Mouse (Mus musculus) hindbrain, embryonic 11.5 days (tissue): ENCODE measurements around the gene Amz1. TPM values are rescaled to one million over a fixed set of nuclear protein-coding genes. Genes with fewer than 3 reads are reported as not detected.

Experiments used
- ATAC-seq: fragments of 200-750 bp; cut with Nextera tagmentation; 2 replicates; pipeline ENCODE4 v1.8.0; 2017; ENCODE audit warnings: mild to moderate bottlenecking, moderate TSS enrichment, moderate library complexity; ENCODE audit not compliant: low FRiP score
- DNase-seq: peaks from one replicate; pipeline ENCODE4 v3.0.0-alpha.2; 2015; ENCODE audit warnings: low spot score
- H3K27ac ChIP-seq: fragments of 300-500 bp; sonication (generic); 2 replicates; pipeline ENCODE4 v1.5.1; 2014; ENCODE audit warnings: mild to moderate bottlenecking, low read depth, low read length
- H3K27me3 ChIP-seq: fragments of 300-500 bp; sonication (generic); 2 replicates; pipeline ENCODE4 v1.6.1; 2014; ENCODE audit warnings: mild to moderate bottlenecking, low read length, moderate library complexity, mixed read lengths; ENCODE audit not compliant: control insufficient read depth, insufficient read depth
- H3K36me3 ChIP-seq: fragments of 300-500 bp; sonication (generic); 2 replicates; pipeline ENCODE4 v1.6.1; 2014; ENCODE audit warnings: mild to moderate bottlenecking, low read length, moderate library complexity, mixed read lengths; ENCODE audit not compliant: control insufficient read depth, insufficient read depth
- H3K4me1 ChIP-seq: fragments of 300-500 bp; sonication (generic); replicated peaks from 2 replicates; pipeline ENCODE4 v1.6.1; 2014; ENCODE audit warnings: low read length, mixed read lengths; ENCODE audit not compliant: control insufficient read depth, insufficient read depth
- H3K4me2 ChIP-seq: fragments of 300-500 bp; sonication (generic); replicated peaks from 2 replicates; pipeline ENCODE4 v1.6.1; 2014; ENCODE audit warnings: mild to moderate bottlenecking, low read depth, low read length
- H3K4me3 ChIP-seq: fragments of 300-500 bp; sonication (generic); 2 replicates; pipeline ENCODE4 v1.5.1; 2014; ENCODE audit warnings: low read depth, low read length
- H3K9ac ChIP-seq: fragments of 300-500 bp; sonication (generic); 2 replicates; pipeline ENCODE4 v1.6.1; 2014; ENCODE audit warnings: low read depth, low read length
- H3K9me3 ChIP-seq: fragments of 300-500 bp; sonication (generic); 2 replicates; pipeline ENCODE4 v1.6.1; 2016; ENCODE audit warnings: low read length; ENCODE audit not compliant: control insufficient read depth
- WGBS: fragments of 180-500 bp; shearing (Covaris S2); extraction: QIAGEN DNeasy Blood & Tissue Kit; methylation state at CpG from one replicate; pipeline ENCODE4 v1.1.7; 2014; 5-methylcytosine and 5-hydroxymethylcytosine counted together
- polyA plus RNA-seq: library from polyadenylated mRNA; unstranded; fragments of >200 nt; fragmentation: Nextera tagmentation; extraction: Ambion mirVana; gene quantifications from 2 replicates; pipeline ENCODE4 v1.2.1, GENCODE M21; 2014

Gene Amz1
- polyA plus RNA-seq, 1 experiment from 2014 or later, result 1.5 TPM

GRCm38 (mm10) chr5:140784288-140784687 lies 60.4 kb downstream of the Amz1 start:
- WGBS, result 92% methylated on average over 6 of the region's 6 CpGs
- 0 out of 2 replicates have a peak, but pooled peaks cover 5% of the 10 kb centered on the region for H3K36me3 ChIP-seq

GRCm38 (mm10) chr5:140785240-140785872 lies 61.4 kb downstream of the Amz1 start:
- H3K9ac ChIP-seq, result no peak overlapping the region
- DNase-seq, result no peak
- no peak overlapping the region for H3K27ac ChIP-seq
- no peak overlapping the region for H3K4me3 ChIP-seq
- H3K4me2 ChIP-seq, result no peak overlapping the region
- WGBS, result 90% methylated on average over 13 of the region's 13 CpGs
- H3K27me3 ChIP-seq, result no peaks in the 10 kb centered on the region
- ATAC-seq, result no peak
- no peaks in the 10 kb centered on the region for H3K9me3 ChIP-seq
- 0 out of 2 replicates have a peak, but pooled peaks cover 5% of the 10 kb centered on the region for H3K36me3 ChIP-seq
- no peaks in the 10 kb centered on the region for H3K4me1 ChIP-seq

More at GRCm38 (mm10) chr5:140784288-140784687, 60.4 kb downstream of the Amz1 start:
- DNase-seq (no peak), ATAC-seq (no peak)
- no peak overlapping the region for H3K27ac ChIP-seq
- no peak overlapping the region for H3K9ac ChIP-seq
- H3K4me3 ChIP-seq, result no peak overlapping the region
- H3K4me2 ChIP-seq, result no peak overlapping the region
- no peaks in the 10 kb centered on the region for H3K4me1 ChIP-seq
- no peaks in the 10 kb centered on the region for H3K27me3 ChIP-seq
- H3K9me3 ChIP-seq, result no peaks in the 10 kb centered on the region

- ATAC-seq (no peak), DNase-seq (no peak)
- H3K4me3 ChIP-seq, result no peak overlapping the region
- no peak overlapping the region for H3K27ac ChIP-seq
- H3K4me1 ChIP-seq, result 0 out of 2 replicates have a peak, but pooled peaks cover 2% of the 10 kb centered on the region
- no peak overlapping the region for H3K4me2 ChIP-seq
- no peaks in the 10 kb centered on the region for H3K9me3 ChIP-seq
- H3K27me3 ChIP-seq, result no peaks in the 10 kb centered on the region
- H3K9ac ChIP-seq, result no peak overlapping the region
- H3K36me3 ChIP-seq, result no peaks in the 10 kb centered on the region
Observed at GRCm38 (mm10) chr5:140789561-140789960, 65.6 kb downstream of the Amz1 start.

GRCm38 (mm10) chr5:140790392-140790791 lies 66.5 kb downstream of the Amz1 start:
- ATAC-seq (no peak), DNase-seq (no peak)
- Histone ChIP-seq H3K9me3 (no peaks in the 10 kb centered on the region), H3K36me3 (no peaks in the 10 kb centered on the region), H3K4me2 (no peak overlapping the region), H3K9ac (no peak overlapping the region), H3K27ac (no peak overlapping the region), H3K4me1 (0 out of 2 replicates have a peak, but pooled peaks cover 2% of the 10 kb centered on the region), H3K27me3 (no peaks in the 10 kb centered on the region), H3K4me3 (no peak overlapping the region)
- 85% methylated on average over 2 of the region's 2 CpGs for WGBS

- H3K4me3 ChIP-seq, result no peak overlapping the region
- H3K4me2 ChIP-seq, result no peak overlapping the region
- H3K4me1 ChIP-seq, result 0 out of 2 replicates have a peak, but pooled peaks cover 2% of the 10 kb centered on the region
- 46% methylated on average over 9 of the region's 9 CpGs for WGBS
- H3K27me3 ChIP-seq, result no peaks in the 10 kb centered on the region
- H3K36me3 ChIP-seq, result no peaks in the 10 kb centered on the region
- H3K9me3 ChIP-seq, result no peaks in the 10 kb centered on the region
- H3K27ac ChIP-seq, result peak overlapping the region; percentile 70
- ATAC-seq (0 out of 2 replicates have a peak, but pooled peaks have one; percentile 14), DNase-seq (peak; percentile 38)
- H3K9ac ChIP-seq, result 0 out of 2 replicates have a peak overlapping the region, but pooled peaks have one; percentile 15
Observed at GRCm38 (mm10) chr5:140790937-140791877, 67.3 kb downstream of the Amz1 start.

GRCm38 (mm10) chr5:140792233-140792632 lies 68.3 kb downstream of the Amz1 start:
- no peaks in the 10 kb centered on the region for H3K27me3 ChIP-seq
- H3K4me3 ChIP-seq, result no peak overlapping the region
- H3K4me1 ChIP-seq, result 0 out of 2 replicates have a peak, but pooled peaks cover 2% of the 10 kb centered on the region
- H3K9me3 ChIP-seq, result no peaks in the 10 kb centered on the region
- peak overlapping the region; percentile 42; the same call in 1 of the 2 replicates for H3K9ac ChIP-seq
- 63% methylated on average over 5 of the region's 5 CpGs for WGBS
- H3K36me3 ChIP-seq, result no peaks in the 10 kb centered on the region
- H3K27ac ChIP-seq, result peak overlapping the region; percentile 70; the same call in 1 of the 2 replicates
- DNase-seq, result no peak
- H3K4me2 ChIP-seq, result no peak overlapping the region
- no peak for ATAC-seq

- no peaks in the 10 kb centered on the region for H3K27me3 ChIP-seq
- H3K27ac ChIP-seq, result no peak overlapping the region
- 0 out of 2 replicates have a peak, but pooled peaks cover 2% of the 10 kb centered on the region for H3K4me1 ChIP-seq
- no peak for DNase-seq
- H3K9ac ChIP-seq, result no peak overlapping the region
- H3K4me3 ChIP-seq, result no peak overlapping the region
- H3K9me3 ChIP-seq, result no peaks in the 10 kb centered on the region
- no peak overlapping the region for H3K4me2 ChIP-seq
- no peaks in the 10 kb centered on the region for H3K36me3 ChIP-seq
- WGBS, result 37% methylated on average over 3 of the region's 3 CpGs
- ATAC-seq, result no peak
Observed at GRCm38 (mm10) chr5:140794753-140795152, 70.8 kb downstream of the Amz1 start.

GRCm38 (mm10) chr5:140795176-140795575 lies 71.2 kb downstream of the Amz1 start:
- H3K9ac ChIP-seq, result no peak overlapping the region
- no peak overlapping the region for H3K4me3 ChIP-seq
- DNase-seq, result no peak
- H3K4me2 ChIP-seq, result no peak overlapping the region
- H3K36me3 ChIP-seq, result no peaks in the 10 kb centered on the region
- H3K4me1 ChIP-seq, result 0 out of 2 replicates have a peak, but pooled peaks cover 2% of the 10 kb centered on the region
- H3K9me3 ChIP-seq, result no peaks in the 10 kb centered on the region
- no peaks in the 10 kb centered on the region for H3K27me3 ChIP-seq
- WGBS, result 63% methylated on average over 2 of the region's 2 CpGs
- ATAC-seq, result no peak
- no peak overlapping the region for H3K27ac ChIP-seq
